Mouse (Mus musculus): ENCODE results near the gene Ror2. TPM values are rescaled to one million over a fixed set of nuclear protein-coding genes. Genes with fewer than 3 reads are reported as not detected.

Gene Ror2
- polyA plus RNA-seq, 1 experiment from 2014 or later: 28.3 TPM

DNA sequence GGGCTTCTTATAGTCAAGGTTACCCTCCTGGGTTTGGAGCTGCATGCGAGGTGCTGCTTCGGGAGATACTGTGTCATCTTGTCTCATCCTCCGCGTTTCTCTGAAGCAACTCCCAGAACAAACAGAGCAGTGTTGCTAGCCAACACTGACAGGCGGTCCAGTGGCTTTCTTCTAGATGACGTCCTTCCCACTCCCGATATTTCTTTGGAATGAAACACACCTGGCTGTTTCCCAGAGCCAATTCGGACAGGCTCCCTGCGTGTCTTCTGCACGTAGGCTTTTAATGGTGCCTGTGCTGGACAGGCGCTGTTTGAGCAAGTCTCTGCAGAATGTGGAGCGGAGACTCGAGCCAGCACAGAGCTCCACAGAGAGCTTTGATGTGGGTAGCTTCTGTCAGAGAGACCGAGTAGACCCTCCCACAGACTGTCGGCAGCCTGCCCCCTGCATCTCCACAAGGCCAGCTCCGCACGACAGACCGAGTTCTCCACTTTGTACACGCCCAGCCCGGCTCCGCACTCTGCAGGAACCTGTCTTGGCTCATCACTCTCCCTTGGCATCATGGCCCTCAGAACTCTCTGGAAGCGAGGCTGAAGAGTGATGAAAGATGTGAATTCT, 216.7 kb downstream of the Ror2 start:
- Histone ChIP-seq H3K27ac (ENCODE audit: poor library complexity, severe bottlenecking) (no peak overlapping the region), H3K4me1 (replicated peaks) (no peaks in the 10 kb centered on the region; the same call in 1 of the 2 replicates), H3K27me3 (replicated peaks) (no peaks in the 10 kb centered on the region), H3K4me2 (no peak overlapping the region), H3K9ac (no peak overlapping the region), H3K9me3 (replicated peaks) (no peaks in the 10 kb centered on the region), H3K4me3 (no peak overlapping the region), H3K36me3 (no peaks in the 10 kb centered on the region)
- ATAC-seq (ENCODE audit: insufficient number of reproducible peaks, low FRiP score): no peak
- WGBS: 70% methylated on average over 22 of the region's 22 CpGs

DNA sequence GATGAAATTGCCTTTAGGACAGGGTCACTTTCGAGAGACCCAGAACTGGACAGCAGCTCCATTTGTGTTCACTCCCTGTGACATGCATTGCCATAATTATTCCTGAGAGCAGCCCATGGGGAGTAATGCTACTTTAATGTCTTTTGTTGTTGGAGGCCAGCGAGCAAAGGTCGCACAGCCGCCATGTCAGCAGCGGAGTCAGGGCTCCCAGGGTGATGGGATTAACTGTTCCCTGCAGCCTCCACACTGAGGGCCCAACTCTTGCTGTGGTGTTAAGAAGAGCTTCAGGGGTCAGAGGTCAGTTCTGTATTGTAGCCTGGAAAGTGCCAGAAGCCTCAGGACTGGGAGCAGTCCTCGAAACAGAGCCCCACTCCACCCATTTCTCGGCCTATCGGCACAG, 217.5 kb downstream of the Ror2 start:
- H3K4me1 ChIP-seq (replicated peaks): no peaks in the 10 kb centered on the region; the same call in 1 of the 2 replicates
- 84% methylated on average over 8 of the region's 8 CpGs for WGBS
- no peak overlapping the region for H3K9ac ChIP-seq
- H3K27me3 ChIP-seq (replicated peaks): no peaks in the 10 kb centered on the region
- H3K4me2 ChIP-seq: no peak overlapping the region
- H3K4me3 ChIP-seq: no peak overlapping the region
- no peaks in the 10 kb centered on the region for H3K36me3 ChIP-seq
- no peaks in the 10 kb centered on the region for H3K9me3 ChIP-seq (replicated peaks)
- H3K27ac ChIP-seq (ENCODE audit: poor library complexity, severe bottlenecking): no peak overlapping the region
- ATAC-seq (ENCODE audit: insufficient number of reproducible peaks, low FRiP score): no peak

DNA sequence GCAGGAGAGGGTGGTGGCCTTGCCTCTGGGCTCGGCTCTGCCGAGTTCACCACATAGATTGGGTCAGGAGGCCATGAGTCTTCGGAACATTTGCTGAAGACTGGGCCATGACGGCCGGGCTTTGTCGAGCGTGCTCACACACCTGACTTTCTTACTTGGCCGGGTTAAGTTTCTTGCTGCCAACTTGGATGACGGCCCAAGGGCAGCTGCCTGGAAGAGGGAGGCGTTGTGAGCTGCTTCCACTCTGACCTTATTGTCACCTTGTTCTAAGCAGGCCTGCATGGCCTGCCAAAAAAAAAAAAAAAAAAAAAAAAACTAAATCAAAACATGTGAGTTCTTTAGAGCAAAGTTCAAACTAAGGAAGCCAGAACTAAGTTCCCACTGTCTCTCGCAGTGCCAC, 218.0 kb downstream of the Ror2 start:
- no peak for ATAC-seq (ENCODE audit: insufficient number of reproducible peaks, low FRiP score)
- WGBS: 78% methylated on average over 11 of the region's 11 CpGs

DNA sequence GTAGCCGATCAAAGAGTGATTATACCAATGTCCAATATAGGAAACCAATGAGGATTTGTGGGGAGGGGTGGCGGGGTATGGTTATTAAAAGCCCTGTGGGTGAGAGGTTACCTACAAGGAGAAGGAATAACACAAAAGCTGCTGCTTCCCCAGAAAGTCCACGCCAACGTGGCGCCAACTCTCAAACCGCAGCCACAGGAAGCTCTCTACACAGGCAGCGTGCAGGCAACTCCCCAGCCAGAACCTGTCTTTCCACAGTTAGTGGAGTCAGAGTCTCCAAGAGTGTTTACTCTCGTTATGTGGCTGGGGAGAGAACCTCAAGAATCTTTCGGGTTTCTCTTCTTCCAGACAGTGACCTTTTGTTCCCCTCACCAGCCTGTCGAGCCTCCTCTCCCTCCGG, 220.8 kb downstream of the Ror2 start:
- 0 out of 2 replicates have a peak, but pooled peaks cover 6% of the 10 kb centered on the region for H3K9me3 ChIP-seq (replicated peaks)
- no peak for ATAC-seq (ENCODE audit: insufficient number of reproducible peaks, low FRiP score)
- 80% methylated on average over 11 of the region's 11 CpGs for WGBS

More for the DNA sequence above, 218.0 kb downstream of the Ror2 start:
- Histone ChIP-seq H3K27me3 (replicated peaks) (no peaks in the 10 kb centered on the region), H3K9ac (no peak overlapping the region), H3K27ac (ENCODE audit: poor library complexity, severe bottlenecking) (no peak overlapping the region), H3K4me1 (replicated peaks) (no peaks in the 10 kb centered on the region; the same call in 1 of the 2 replicates), H3K4me2 (no peak overlapping the region), H3K9me3 (replicated peaks) (no peaks in the 10 kb centered on the region), H3K4me3 (no peak overlapping the region), H3K36me3 (no peaks in the 10 kb centered on the region)

DNA sequence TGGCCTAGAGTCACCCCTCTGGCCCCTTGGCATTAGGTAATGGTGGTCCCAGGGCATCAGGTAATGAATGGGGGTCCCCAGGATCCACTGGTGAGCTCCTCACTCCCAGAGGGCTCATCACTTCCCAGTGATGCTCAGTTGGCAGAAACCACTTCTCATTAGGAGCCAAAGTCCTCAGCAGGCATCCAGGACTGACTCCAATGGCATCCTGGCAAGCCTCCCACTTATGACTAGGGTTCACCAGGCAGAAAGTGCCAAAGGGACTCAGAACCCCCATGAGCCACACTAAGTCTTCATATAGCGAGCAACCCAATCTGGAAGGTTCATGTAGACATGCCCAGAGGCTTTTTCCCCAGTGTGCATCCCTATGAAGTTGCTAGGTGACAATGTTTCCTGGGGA, 221.2 kb downstream of the Ror2 start:
- no peak overlapping the region for H3K27ac ChIP-seq (ENCODE audit: poor library complexity, severe bottlenecking)
- WGBS: 79% methylated on average over 1 of the region's 1 CpGs
- no peak for ATAC-seq (ENCODE audit: insufficient number of reproducible peaks, low FRiP score)

More for the DNA sequence above, 220.8 kb downstream of the Ror2 start:
- Histone ChIP-seq H3K27ac (ENCODE audit: poor library complexity, severe bottlenecking) (no peak overlapping the region), H3K4me2 (no peak overlapping the region), H3K4me1 (replicated peaks) (no peaks in the 10 kb centered on the region; the same call in 1 of the 2 replicates), H3K36me3 (no peaks in the 10 kb centered on the region), H3K4me3 (no peak overlapping the region), H3K27me3 (replicated peaks) (no peaks in the 10 kb centered on the region), H3K9ac (no peak overlapping the region)

More for the DNA sequence above, 221.2 kb downstream of the Ror2 start:
- H3K4me1 ChIP-seq (replicated peaks): no peaks in the 10 kb centered on the region; the same call in 1 of the 2 replicates
- H3K4me3 ChIP-seq: no peak overlapping the region
- no peaks in the 10 kb centered on the region for H3K36me3 ChIP-seq
- 0 out of 2 replicates have a peak, but pooled peaks cover 7% of the 10 kb centered on the region for H3K9me3 ChIP-seq (replicated peaks)
- no peak overlapping the region for H3K4me2 ChIP-seq
- no peaks in the 10 kb centered on the region for H3K27me3 ChIP-seq (replicated peaks)
- H3K9ac ChIP-seq: no peak overlapping the region

Other genes with a start within 250 kb of the Ror2 start
- gene Sptlc1, start 91.3 kb upstream of the Ror2 start, polyA plus RNA-seq (2016; fragmentation: Nextera tagmentation; extraction: Ambion mirVana): 18.8 and 21.0 TPM in 2 replicates
- 8.7 and 9.0 TPM in 2 replicates for gene Msx2, start 186.9 kb upstream of the Ror2 start, polyA plus RNA-seq (2016; fragmentation: Nextera tagmentation; extraction: Ambion mirVana)

Data from heart, embryonic 12.5 days (tissue).